Mouse (Mus musculus) embryonic fibroblast, embryonic 13.5 days (primary cell): ENCODE measurements around the gene Apoc4.

Experiments used
- CTCF ChIP-seq: IDR thresholded peaks from 2 replicates; pipeline ENCODE4 v1.5.1; 2011; ENCODE audit warnings: mild to moderate bottlenecking, control low read depth, low read length, moderate library complexity, borderline replicate concordance; ENCODE audit not compliant: insufficient read depth
- POLR2A ChIP-seq: IDR thresholded peaks from 2 replicates; pipeline ENCODE4 v1.6.1; 2011; ENCODE audit warnings: low read depth, mild to moderate bottlenecking, control low read depth, low read length, moderate library complexity

GRCm38 (mm10) chr7:19718297-19718952 lies 37.1 kb upstream of the Apoc4 start:
- TF ChIP-seq CTCF (no peak), POLR2A (no peak)
